Mouse (Mus musculus): ENCODE results near the gene Zfp710.
"Not testable (repeated sequence)": the region's sequence is repeated elsewhere in the genome, so short reads cannot be mapped to it uniquely, and the experiment has no call there.

Zfp710 gene

GRCm38 (mm10) chr7:80116158-80116557 lies 91.5 kb downstream of the Zfp710 start:
- H3K36me3 ChIP-seq (ENCODE audit: insufficient read depth, low read length) = no peaks in the 10 kb centered on the region
- H3K27me3 ChIP-seq (ENCODE audit: insufficient read depth, low read length) = peaks cover 30% of the 10 kb centered on the region
- no peaks in the 10 kb centered on the region for H3K9me3 ChIP-seq (ENCODE audit: low read length)
- no peak overlapping the region for H3K4me3 ChIP-seq (replicated peaks; ENCODE audit: low read length)
- no peak for TF ChIP-seq NANOG (IDR thresholded peaks at IDR 0.05; ENCODE audit: borderline replicate concordance, low read length)
- no peak for TF ChIP-seq CTCF (conservative IDR thresholded peaks at IDR 0.05; ENCODE audit: low read length)
- TF ChIP-seq POU5F1 (IDR thresholded peaks at IDR 0.05; ENCODE audit: borderline replicate concordance, low read length) = no peak
- peaks cover 57% of the 10 kb centered on the region for H3K4me1 ChIP-seq (replicated peaks; ENCODE audit: low read depth, low read length)

- TF ChIP-seq POU5F1 (IDR thresholded peaks at IDR 0.05; ENCODE audit: borderline replicate concordance, low read length) (no peak), CTCF (conservative IDR thresholded peaks at IDR 0.05; ENCODE audit: low read length) (no peak), NANOG (IDR thresholded peaks at IDR 0.05; ENCODE audit: borderline replicate concordance, low read length) (no peak)
Measured at GRCm38 (mm10) chr7:80119198-80119597, 94.6 kb downstream of the Zfp710 start.

GRCm38 (mm10) chr7:80121083-80121482 lies 96.5 kb downstream of the Zfp710 start:
- Histone ChIP-seq H3K4me1 (replicated peaks; ENCODE audit: low read depth, low read length) (peaks cover 40% of the 10 kb centered on the region), H3K36me3 (ENCODE audit: insufficient read depth, low read length) (no peaks in the 10 kb centered on the region), H3K4me3 (replicated peaks; ENCODE audit: low read length) (no peak overlapping the region), H3K27me3 (ENCODE audit: insufficient read depth, low read length) (peaks cover 30% of the 10 kb centered on the region), H3K9me3 (ENCODE audit: low read length) (no peaks in the 10 kb centered on the region)
- no peak for TF ChIP-seq CTCF (conservative IDR thresholded peaks at IDR 0.05; ENCODE audit: low read length)
- no peak for TF ChIP-seq POU5F1 (IDR thresholded peaks at IDR 0.05; ENCODE audit: borderline replicate concordance, low read length)
- no peak for TF ChIP-seq NANOG (IDR thresholded peaks at IDR 0.05; ENCODE audit: borderline replicate concordance, low read length)

More at GRCm38 (mm10) chr7:80119198-80119597, 94.6 kb downstream of the Zfp710 start:
- Histone ChIP-seq H3K9me3 (ENCODE audit: low read length) (no peaks in the 10 kb centered on the region), H3K27me3 (ENCODE audit: insufficient read depth, low read length) (peaks cover 32% of the 10 kb centered on the region), H3K36me3 (ENCODE audit: insufficient read depth, low read length) (no peaks in the 10 kb centered on the region), H3K4me3 (replicated peaks; ENCODE audit: low read length) (no peak overlapping the region), H3K4me1 (replicated peaks; ENCODE audit: low read depth, low read length) (peaks cover 39% of the 10 kb centered on the region)

- peaks cover 15% of the 10 kb centered on the region for H3K27me3 ChIP-seq (ENCODE audit: insufficient read depth, low read length)
- H3K36me3 ChIP-seq (ENCODE audit: insufficient read depth, low read length) = no peaks in the 10 kb centered on the region
- no peak overlapping the region for H3K4me3 ChIP-seq (replicated peaks; ENCODE audit: low read length)
- no peaks in the 10 kb centered on the region for H3K9me3 ChIP-seq (ENCODE audit: low read length)
- H3K4me1 ChIP-seq (replicated peaks; ENCODE audit: low read depth, low read length) = peaks cover 50% of the 10 kb centered on the region
- TF ChIP-seq CTCF (conservative IDR thresholded peaks at IDR 0.05; ENCODE audit: low read length) = no peak
- no peak for TF ChIP-seq POU5F1 (IDR thresholded peaks at IDR 0.05; ENCODE audit: borderline replicate concordance, low read length)
- no peak for TF ChIP-seq NANOG (IDR thresholded peaks at IDR 0.05; ENCODE audit: borderline replicate concordance, low read length)
Measured at GRCm38 (mm10) chr7:80123115-80123514, 98.5 kb downstream of the Zfp710 start.

- TF ChIP-seq CTCF (conservative IDR thresholded peaks at IDR 0.05; ENCODE audit: low read length) (no peak), POU5F1 (IDR thresholded peaks at IDR 0.05; ENCODE audit: borderline replicate concordance, low read length) (no peak), NANOG (IDR thresholded peaks at IDR 0.05; ENCODE audit: borderline replicate concordance, low read length) (no peak)
- peaks cover 14% of the 10 kb centered on the region for H3K27me3 ChIP-seq (ENCODE audit: insufficient read depth, low read length)
- H3K9me3 ChIP-seq (ENCODE audit: low read length) = no peaks in the 10 kb centered on the region
- no peak overlapping the region for H3K4me3 ChIP-seq (replicated peaks; ENCODE audit: low read length)
- H3K4me1 ChIP-seq (replicated peaks; ENCODE audit: low read depth, low read length) = peaks cover 56% of the 10 kb centered on the region
- no peaks in the 10 kb centered on the region for H3K36me3 ChIP-seq (ENCODE audit: insufficient read depth, low read length)
Measured at GRCm38 (mm10) chr7:80123672-80124071, 99.1 kb downstream of the Zfp710 start.

- no peak for TF ChIP-seq CTCF (conservative IDR thresholded peaks at IDR 0.05; ENCODE audit: low read length)
- H3K36me3 ChIP-seq (ENCODE audit: insufficient read depth, low read length) = no peaks in the 10 kb centered on the region
- H3K4me3 ChIP-seq (replicated peaks; ENCODE audit: low read length) = peak overlapping the region; percentile 55
- H3K4me1 ChIP-seq (replicated peaks; ENCODE audit: low read depth, low read length) = peaks cover 80% of the 10 kb centered on the region
- no peaks in the 10 kb centered on the region for H3K27me3 ChIP-seq (ENCODE audit: insufficient read depth, low read length)
- H3K9me3 ChIP-seq (ENCODE audit: low read length) = no peaks in the 10 kb centered on the region
Measured at GRCm38 (mm10) chr7:80129278-80129677, 104.7 kb downstream of the Zfp710 start.

GRCm38 (mm10) chr7:80130344-80131055 lies 105.9 kb downstream of the Zfp710 start:
- H3K27me3 ChIP-seq (ENCODE audit: insufficient read depth, low read length) = no peaks in the 10 kb centered on the region
- H3K36me3 ChIP-seq (ENCODE audit: insufficient read depth, low read length) = no peaks in the 10 kb centered on the region
- H3K9me3 ChIP-seq (ENCODE audit: low read length) = no peaks in the 10 kb centered on the region
- peak overlapping the region; percentile 55 for H3K4me3 ChIP-seq (replicated peaks; ENCODE audit: low read length)
- peaks cover 82% of the 10 kb centered on the region for H3K4me1 ChIP-seq (replicated peaks; ENCODE audit: low read depth, low read length)
- TF ChIP-seq POU5F1 (IDR thresholded peaks at IDR 0.05; ENCODE audit: borderline replicate concordance, low read length) (no peak), NANOG (IDR thresholded peaks at IDR 0.05; ENCODE audit: borderline replicate concordance, low read length) (peak; percentile 30; the same call in 1 of the 2 replicates), CTCF (conservative IDR thresholded peaks at IDR 0.05; ENCODE audit: low read length) (no peak)

GRCm38 (mm10) chr7:80131315-80131714 lies 106.7 kb downstream of the Zfp710 start:
- not testable (repeated sequence) for H3K27me3 ChIP-seq (ENCODE audit: insufficient read depth, low read length)

GRCm38 (mm10) chr7:80132541-80132940 lies 107.9 kb downstream of the Zfp710 start:
- Histone ChIP-seq H3K9me3 (ENCODE audit: low read length) (peaks cover 13% of the 10 kb centered on the region), H3K27me3 (ENCODE audit: insufficient read depth, low read length) (no peaks in the 10 kb centered on the region), H3K4me1 (replicated peaks; ENCODE audit: low read depth, low read length) (peaks cover 65% of the 10 kb centered on the region), H3K4me3 (replicated peaks; ENCODE audit: low read length) (no peak overlapping the region), H3K36me3 (ENCODE audit: insufficient read depth, low read length) (no peaks in the 10 kb centered on the region)
- TF ChIP-seq CTCF (conservative IDR thresholded peaks at IDR 0.05; ENCODE audit: low read length) (peak; percentile 83), POU5F1 (IDR thresholded peaks at IDR 0.05; ENCODE audit: borderline replicate concordance, low read length) (no peak), NANOG (IDR thresholded peaks at IDR 0.05; ENCODE audit: borderline replicate concordance, low read length) (no peak)

More at GRCm38 (mm10) chr7:80131315-80131714, 106.7 kb downstream of the Zfp710 start:
- peak; percentile 27 for TF ChIP-seq CTCF (conservative IDR thresholded peaks at IDR 0.05; ENCODE audit: low read length)
- peaks cover 76% of the 10 kb centered on the region for H3K4me1 ChIP-seq (replicated peaks; ENCODE audit: low read depth, low read length)
- peak overlapping the region; percentile 55; the same call in 1 of the 2 replicates for H3K4me3 ChIP-seq (replicated peaks; ENCODE audit: low read length)
- not testable (repeated sequence) for H3K9me3 ChIP-seq (ENCODE audit: low read length); H3K36me3 ChIP-seq (ENCODE audit: insufficient read depth, low read length)

Measured in E14TG2a.4 (cell line).